Mouse (Mus musculus) embryonic facial prominence, embryonic 11.5 days (tissue): ENCODE data around the gene Vbp1. TPM values are rescaled to one million over a fixed set of nuclear protein-coding genes. Genes with fewer than 3 reads are reported as not detected.

Experiments used
- polyA plus RNA-seq: library from polyadenylated mRNA; unstranded; fragments of >200 nt; fragmentation: Nextera tagmentation; extraction: Ambion mirVana; gene quantifications from 2 replicates; pipeline ENCODE4 v1.2.1, GENCODE M21; 2014

Gene Vbp1
- polyA plus RNA-seq, 1 experiment from 2014 or later = 232 TPM

Other genes with a start within 250 kb of the Vbp1 start
- 54.1 and 57.9 TPM in 2 replicates for gene Fundc2, start 131.9 kb upstream of the Vbp1 start, polyA plus RNA-seq
- 0.93 and 1.2 TPM in 2 replicates for gene F8, start 131.7 kb upstream of the Vbp1 start, polyA plus RNA-seq
- 23.3 and 26.2 TPM in 2 replicates for gene Cmc4, start 97.7 kb upstream of the Vbp1 start, polyA plus RNA-seq
- 7.1 and 9.4 TPM in 2 replicates for gene Mtcp1, start 97.7 kb upstream of the Vbp1 start, polyA plus RNA-seq
- 73.9 and 75.6 TPM in 2 replicates for gene Brcc3, start 97.7 kb upstream of the Vbp1 start, polyA plus RNA-seq
- 8.2 and 8.9 TPM in 2 replicates for gene Rab39b, start 63.9 kb downstream of the Vbp1 start, polyA plus RNA-seq